Mouse (Mus musculus): Measurements from ENCODE around the gene Cdh4.

DNA sequence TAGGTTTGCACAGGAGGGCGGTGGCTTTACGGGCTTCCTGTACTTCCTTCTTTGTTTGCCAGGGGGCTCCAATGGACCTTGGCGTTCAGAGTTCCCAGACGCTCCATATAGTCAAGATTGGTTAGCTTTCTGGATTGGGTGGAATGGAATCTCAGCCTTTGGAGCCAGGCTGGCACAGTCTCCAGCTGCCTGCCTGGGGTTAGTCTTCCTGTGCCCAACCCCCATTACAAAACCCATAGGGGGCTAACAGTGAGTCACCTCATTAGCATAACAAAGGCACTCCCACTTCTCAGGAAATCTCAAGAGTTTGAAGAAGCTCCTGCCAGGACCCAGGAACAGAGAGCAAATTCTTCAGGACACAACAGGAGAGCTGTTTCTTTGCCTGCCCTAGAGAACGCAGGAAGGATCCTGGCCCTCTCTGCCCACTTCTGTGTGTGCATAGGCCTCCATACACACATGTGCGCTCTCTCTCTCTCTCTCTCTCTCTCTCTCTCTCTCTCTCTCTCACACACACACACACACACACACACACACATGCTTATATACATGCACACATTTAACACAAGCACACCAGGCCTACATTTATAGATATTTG lies 129.0 kb downstream of the Cdh4 start:
- TF ChIP-seq POLR2A (IDR thresholded peaks at IDR 0.05; ENCODE audit: borderline replicate concordance, extremely low read depth, insufficient read depth, insufficient read length, poor library complexity, severe bottlenecking) (no peak), CTCF (IDR thresholded peaks at IDR 0.05; ENCODE audit: borderline replicate concordance, extremely low read depth, insufficient read depth, insufficient read length) (peak; percentile 16; the same call in 1 of the 2 replicates)

Data from brain, embryonic 14.5 days (tissue).